Mouse (Mus musculus) neural tube, embryonic 10.5 days (tissue): ENCODE results near the gene Dnmt3l.
A peak's percentile ranks its signal among the peaks of the same experiment; 100 is the strongest.

ENCODE experiments used
- DNase-seq: peaks from one replicate; pipeline ENCODE4 v3.0.0-alpha.2; 2017; ENCODE audit warnings: low spot score; ENCODE audit errors: extremely low spot score

Dnmt3l gene

DNA sequence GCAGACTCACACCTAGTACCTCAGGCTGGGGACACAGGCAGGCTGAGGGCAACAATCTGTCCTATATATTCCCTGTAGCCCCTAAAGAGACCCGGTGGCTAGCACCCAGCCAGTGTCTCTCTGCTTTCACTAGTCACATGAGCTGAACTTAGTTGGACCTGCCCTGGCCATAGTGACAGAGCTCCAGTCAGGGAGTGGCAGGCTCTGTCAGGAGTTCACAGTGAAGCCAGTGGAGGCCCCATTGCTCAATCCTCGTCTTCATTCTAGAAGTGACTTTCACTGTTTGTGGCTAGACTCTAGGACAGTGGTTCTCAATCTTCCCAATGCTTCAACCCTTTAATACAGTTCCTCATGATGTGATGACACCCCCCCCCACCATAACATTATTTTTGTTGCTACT lies 9.8 kb upstream of the Dnmt3l start:
- DNase-seq = no peak

DNA sequence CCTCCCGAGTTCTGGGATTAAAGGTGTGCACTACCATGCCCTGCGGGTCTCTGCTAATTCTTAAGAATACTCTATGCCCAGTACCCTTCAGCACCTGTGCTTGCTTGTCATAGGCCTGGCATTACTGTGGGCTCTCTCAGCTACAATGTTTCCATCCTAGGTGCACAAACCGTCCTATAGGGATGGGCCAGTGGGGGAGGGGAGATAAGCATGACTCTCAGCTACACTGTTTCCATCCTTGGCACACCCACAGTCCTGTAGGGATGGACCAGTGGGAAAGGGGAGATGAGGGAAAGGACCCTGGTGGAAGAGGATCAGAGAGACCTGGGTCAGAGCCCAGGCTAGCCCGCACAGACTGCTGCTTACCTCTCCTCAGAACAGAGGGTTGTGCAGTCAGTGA lies 4.6 kb upstream of the Dnmt3l start:
- DNase-seq = no peak

- no peak for DNase-seq
These were observed 349 bp downstream of the Dnmt3l start for GRCm38 (mm10) chr10:78042096-78042495.

DNA sequence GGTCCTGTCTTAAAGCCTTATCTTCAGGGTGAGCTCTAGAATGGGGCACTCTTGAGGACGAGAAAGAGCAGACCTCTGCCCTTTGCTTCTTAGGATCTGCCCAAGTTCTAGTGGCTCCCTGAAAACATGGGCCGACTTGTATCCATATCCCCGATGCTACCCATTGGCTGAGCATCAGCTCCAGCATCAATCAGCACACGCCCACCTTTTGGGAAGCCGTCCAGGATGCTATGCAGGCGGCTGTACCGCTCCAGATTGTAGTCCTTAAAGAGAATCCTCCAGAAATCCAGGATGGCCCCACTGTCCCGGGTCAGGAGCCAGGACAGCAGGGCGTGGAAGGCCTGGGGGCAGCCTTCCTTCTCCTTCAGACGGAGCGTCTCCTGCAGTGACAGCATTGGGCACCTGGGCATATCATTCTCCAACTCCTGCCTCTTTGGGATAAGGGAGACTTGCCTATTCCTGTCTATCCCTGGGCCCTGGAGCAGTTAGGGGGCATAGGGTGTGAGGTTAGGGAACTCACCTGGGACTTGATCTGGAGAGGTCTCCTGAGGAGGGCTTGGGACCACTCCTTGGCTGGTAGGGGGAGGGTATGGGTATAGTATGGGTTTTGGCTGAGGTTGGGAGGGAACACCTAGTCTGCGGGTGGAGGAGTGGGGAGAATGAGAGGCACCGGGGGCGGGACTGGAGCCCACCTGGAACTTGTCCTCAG lies 1.1 kb downstream of the Dnmt3l start:
- DNase-seq = peak; percentile 21

GRCm38 (mm10) chr10:78043406-78043836 lies 1.7 kb downstream of the Dnmt3l start, which contains the start of gene Aire:
Aire (minus strand) TSS chr10:78043610.
- peak; percentile 68 for DNase-seq

GRCm38 (mm10) chr10:78044531-78044930 lies 2.8 kb downstream of the Dnmt3l start:
- DNase-seq = no peak

DNA sequence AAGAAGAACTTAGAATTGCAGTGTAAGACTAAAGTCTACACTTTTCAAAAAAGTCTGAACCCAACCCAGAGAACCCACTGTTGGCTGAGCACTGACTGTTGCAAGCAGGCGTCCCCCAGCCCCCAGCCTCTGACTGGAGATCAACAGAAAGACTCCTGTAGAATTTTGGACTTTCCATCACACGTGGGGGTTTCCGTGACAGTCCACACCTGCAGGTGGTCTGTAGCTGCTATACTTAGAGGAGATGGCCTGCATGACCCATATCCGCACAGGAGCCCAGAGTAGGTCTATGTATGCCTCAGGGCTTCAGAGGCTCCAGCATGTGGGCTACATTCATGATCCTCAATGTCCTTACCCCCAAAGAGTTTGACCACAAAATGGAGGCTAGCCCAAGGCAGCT lies 4.6 kb downstream of the Dnmt3l start:
- no peak for DNase-seq

- no peak for DNase-seq
These were observed 6.4 kb downstream of the Dnmt3l start for GRCm38 (mm10) chr10:78048061-78048730.

GRCm38 (mm10) chr10:78049519-78050035 lies 7.8 kb downstream of the Dnmt3l start:
- no peak for DNase-seq

GRCm38 (mm10) chr10:78054633-78055565 lies 13.2 kb downstream of the Dnmt3l start:
- no peak for DNase-seq

GRCm38 (mm10) chr10:78057056-78057455 lies 15.3 kb downstream of the Dnmt3l start:
- DNase-seq = no peak

GRCm38 (mm10) chr10:78063122-78063521 lies 21.4 kb downstream of the Dnmt3l start:
- DNase-seq = no peak

- DNase-seq = no peak
These were observed 25.5 kb downstream of the Dnmt3l start for GRCm38 (mm10) chr10:78067226-78067625.

- DNase-seq = no peak
These were observed 26.8 kb downstream of the Dnmt3l start for GRCm38 (mm10) chr10:78068541-78068940.

- DNase-seq = peak; percentile 75
These were observed 27.6 kb downstream of the Dnmt3l start, which contains the start of gene Icosl for GRCm38 (mm10) chr10:78069101-78070011. Icosl (plus strand) TSS chr10:78069302.

DNA sequence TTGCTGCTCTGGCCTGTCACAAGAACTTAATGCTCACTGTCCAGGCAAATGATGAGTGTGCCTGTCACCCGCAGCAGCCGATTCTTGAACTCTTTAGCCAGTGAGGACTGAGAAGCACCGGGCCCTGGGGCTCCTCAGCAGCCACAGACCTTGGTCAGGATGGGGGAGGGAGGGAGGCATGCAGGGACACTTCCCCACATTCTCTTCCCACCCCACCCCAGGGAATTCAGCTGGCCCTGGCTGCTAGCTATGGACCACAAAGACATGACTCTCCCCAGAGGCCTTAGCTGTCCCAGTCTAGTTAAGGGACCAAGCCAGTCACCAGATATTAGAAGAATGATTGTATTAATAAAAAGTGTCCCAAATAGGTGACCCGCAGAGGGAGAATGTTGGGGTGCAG lies 32.4 kb downstream of the Dnmt3l start:
- no peak for DNase-seq

GRCm38 (mm10) chr10:78074977-78075376 lies 33.2 kb downstream of the Dnmt3l start:
- DNase-seq = no peak

DNA sequence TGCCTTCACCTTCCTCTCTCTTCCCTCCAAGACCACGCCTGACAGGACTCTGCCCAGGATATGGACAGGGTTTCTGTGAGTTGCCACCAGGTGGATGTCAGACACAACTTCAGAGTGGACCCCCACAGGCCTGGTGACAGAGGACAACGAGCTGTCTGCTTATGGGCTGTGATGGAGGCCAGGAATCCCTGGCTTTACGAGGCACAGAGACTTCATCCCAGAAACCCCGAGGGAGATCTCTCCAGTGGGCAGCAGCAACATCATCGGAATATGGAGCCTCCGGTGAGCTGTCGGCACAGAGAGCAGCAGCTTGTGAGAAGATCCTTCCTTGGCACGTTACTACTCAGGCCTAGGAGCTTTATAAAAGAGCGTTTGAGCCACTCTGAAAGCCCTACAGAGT lies 36.1 kb downstream of the Dnmt3l start:
- no peak for DNase-seq

DNA sequence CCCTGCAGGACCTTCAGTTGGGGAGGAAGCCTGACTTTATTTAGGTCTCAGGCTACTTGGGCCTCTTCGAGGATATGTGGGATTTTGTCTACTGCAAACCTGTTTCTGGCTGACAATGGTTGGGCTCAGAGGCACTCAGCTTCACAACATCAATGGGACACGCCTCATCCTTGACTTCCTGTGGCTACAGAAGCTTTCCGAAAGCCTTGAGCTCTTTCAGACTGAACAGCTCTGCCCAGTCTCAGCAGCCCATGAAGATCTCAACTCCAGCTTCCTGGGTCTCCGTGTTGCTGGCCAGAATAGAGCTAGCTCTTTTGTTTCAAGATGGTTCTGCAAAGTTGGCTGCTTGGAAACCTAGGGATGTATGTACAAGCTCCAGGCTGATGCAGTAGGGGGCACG lies 36.5 kb downstream of the Dnmt3l start:
- DNase-seq = no peak

- no peak for DNase-seq
These were observed 38.3 kb downstream of the Dnmt3l start for GRCm38 (mm10) chr10:78079955-78080591.
